Mouse (Mus musculus) thymus, adult 2 months (tissue): ENCODE measurements around the gene Steap3.

Experiments used
- CTCF ChIP-seq: fragments of 200-500 bp; IDR thresholded peaks from 2 replicates; pipeline ENCODE4 v1.5.1; 2012; ENCODE audit warnings: mild to moderate bottlenecking, control low read depth, low read length, moderate library complexity, borderline replicate concordance; ENCODE audit not compliant: control insufficient read depth, poor library complexity, insufficient read depth; ENCODE audit errors: extremely low read depth
- POLR2A ChIP-seq: fragments of 200-500 bp; IDR thresholded peaks from 2 replicates; pipeline ENCODE4 v1.6.1; 2012; ENCODE audit warnings: mild to moderate bottlenecking, low read length, control low read depth, moderate library complexity; ENCODE audit not compliant: control insufficient read depth, poor library complexity, insufficient read depth; ENCODE audit errors: extremely low read depth

DNA sequence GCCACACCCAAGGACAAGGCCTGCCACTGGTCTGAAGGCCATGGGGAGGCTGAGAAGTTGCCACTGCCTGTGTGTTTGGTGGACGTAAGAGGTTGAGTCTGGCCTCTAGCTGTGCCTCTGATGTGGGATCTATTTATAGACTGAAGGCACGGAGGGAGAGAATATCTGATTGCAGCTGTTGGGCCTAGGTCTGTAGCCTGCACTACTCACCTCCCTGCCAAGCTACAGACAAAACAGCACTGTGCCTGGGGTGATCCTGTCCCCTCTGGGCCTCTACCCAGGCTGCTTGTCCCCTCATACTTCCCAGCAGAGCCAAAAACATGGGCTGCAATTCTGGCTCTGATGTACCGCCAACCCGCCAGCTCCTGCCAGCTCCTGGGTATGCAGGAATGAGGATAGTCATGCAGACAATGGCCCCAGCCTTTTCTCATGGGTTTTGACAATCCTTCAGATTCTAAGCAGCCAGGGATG lies 26.8 kb downstream of the Steap3 start:
- no peak for TF ChIP-seq CTCF
- TF ChIP-seq POLR2A: no peak
